Mouse (Mus musculus) forebrain, embryonic 10.5 days (tissue): ENCODE measurements around the gene Nefh. TPM values are rescaled to one million over a fixed set of nuclear protein-coding genes. Genes with fewer than 3 reads are reported as not detected.

Experiments used
- microRNA-seq: library from miRNA; unstranded; fragments of <30 nt; microRNA quantifications from one replicate; pipeline ENCODE4, GENCODE M21; 2017
- polyA plus RNA-seq: library from polyadenylated mRNA; unstranded; fragments of >200 nt; fragmentation: Nextera tagmentation; extraction: Ambion mirVana; gene quantifications from 2 replicates; pipeline ENCODE4 v1.2.1, GENCODE M21; 2016

The Nefh gene
- polyA plus RNA-seq, 1 experiment from 2014 or later, result 0.11 TPM

Small RNA genes lying within 50 kb of the gene (microRNA-seq; reads per million reads assigned to microRNA genes)
- gene Mir6918, result not detected

Other genes starting within 250 kb of the Nefh start
- 648 and 652 TPM in 2 replicates for gene Uqcr10, start 243.7 kb downstream of the Nefh start, polyA plus RNA-seq
- 76.8 and 79.6 TPM in 2 replicates for gene Zmat5, start 243.4 kb downstream of the Nefh start, polyA plus RNA-seq
- 0.15 TPM in 1 of 2 replicates, not detected in the other for gene Cabp7, start 201.3 kb downstream of the Nefh start, polyA plus RNA-seq
- gene Nf2, start 98.5 kb downstream of the Nefh start, polyA plus RNA-seq, result 57.4 and 62.4 TPM in 2 replicates
- gene Nipsnap1, start 74.1 kb downstream of the Nefh start, polyA plus RNA-seq, result 84.6 and 86.8 TPM in 2 replicates
- 56.8 and 58.2 TPM in 2 replicates for gene Thoc5, start 52.7 kb downstream of the Nefh start, polyA plus RNA-seq
- 61.5 and 64.3 TPM in 2 replicates for gene Ap1b1, start 38.8 kb upstream of the Nefh start, polyA plus RNA-seq
- 0.60 and 0.77 TPM in 2 replicates for gene Rasl10a, start 110.1 kb upstream of the Nefh start, polyA plus RNA-seq
- gene Gas2l1, start 117.3 kb upstream of the Nefh start, polyA plus RNA-seq, result 20.0 and 20.9 TPM in 2 replicates
- 29.7 and 31.6 TPM in 2 replicates for gene Rhbdd3, start 150.9 kb upstream of the Nefh start, polyA plus RNA-seq
- 896 and 966 TPM in 2 replicates for gene Ewsr1, start 151.2 kb upstream of the Nefh start, polyA plus RNA-seq
- 29.0 and 31.3 TPM in 2 replicates for gene Emid1, start 204.2 kb upstream of the Nefh start, polyA plus RNA-seq